Mouse (Mus musculus) MEL (cell line): Measurements from ENCODE around the gene Sema6d.

ENCODE experiments used
- GATA1 ChIP-seq: IDR thresholded peaks from 2 replicates; pipeline ENCODE4 v1.6.1; 2011; ENCODE audit warnings: low read depth, low read length, improper control_type of control experiment
- POLR2AphosphoS2 ChIP-seq: IDR thresholded peaks from 2 replicates; pipeline ENCODE4 v1.6.1; 2011; ENCODE audit warnings: low read length, improper control_type of control experiment
- USF2 ChIP-seq, 2 experiments: IDR thresholded peaks; 2 replicates each; pipeline ENCODE4 v1.6.1; 2011 to 2012; ENCODE audit warnings: improper control_type of control experiment in 2 of 2, low read length in 2 of 2, borderline replicate concordance in 1 of 2, inconsistent platforms in 1 of 2, low read depth in 1 of 2, mild to moderate bottlenecking in 1 of 2; ENCODE audit not compliant: insufficient read depth in 1 of 2

- TF ChIP-seq POLR2AphosphoS2 (no peak), GATA1 (no peak), USF2 (IDR thresholded peaks at IDR 0.05; ENCODE audit: borderline replicate concordance in 1 of 2, insufficient read depth in 1 of 2, low read depth in 1 of 2, low read length in 2 of 2) (no peak)
Measured at GRCm38 (mm10) chr2:124592750-124593149, 503.0 kb downstream of the Sema6d start.
